Mouse (Mus musculus) CH12.LX (cell line): ENCODE measurements around the gene Trim56. TPM values are rescaled to one million over a fixed set of nuclear protein-coding genes. Genes with fewer than 3 reads are reported as not detected.

Source experiments
- DNase-seq: peaks from one replicate; pipeline ENCODE4 v3.0.0-alpha.2; 2013; ENCODE audit errors: extremely low read depth
- H3K27ac ChIP-seq: 2 replicates; pipeline ENCODE4 v1.5.1; 2012; ENCODE audit warnings: low read depth, mild to moderate bottlenecking, control low read depth, moderate library complexity; ENCODE audit not compliant: insufficient read depth
- H3K27me3 ChIP-seq: replicated peaks from 2 replicates; pipeline ENCODE3; 2012; ENCODE audit warnings: inconsistent platforms
- H3K36me3 ChIP-seq, 2 experiments: replicated peaks in 1 of 2; 2 replicates each; pipeline versions ENCODE3 to v1.6.1; 2012; ENCODE audit warnings: inconsistent platforms in 1 of 2, low read length in 1 of 2, mild to moderate bottlenecking in 1 of 2, mixed read lengths in 1 of 2, moderate library complexity in 1 of 2; ENCODE audit not compliant: control insufficient read depth in 1 of 2, insufficient read depth in 1 of 2
- H3K4me1 ChIP-seq, 2 experiments: 2 replicates each; pipeline ENCODE4 v1.6.1; 2012; ENCODE audit warnings: inconsistent platforms in 1 of 2, moderate library complexity in 1 of 2; ENCODE audit not compliant: insufficient read depth in 2 of 2, control insufficient read depth in 1 of 2
- H3K4me2 ChIP-seq: 2 replicates; pipeline ENCODE4 v1.6.1; 2012; ENCODE audit warnings: low read depth, mild to moderate bottlenecking, control low read depth; ENCODE audit not compliant: poor library complexity, insufficient read depth, severe bottlenecking
- H3K4me3 ChIP-seq, 3 experiments: fragments of 150-350 bp in 1 of 3; sonication (generic) in 1 of 3; replicated peaks in 1 of 3; 2 replicates each; pipeline versions ENCODE3 to v1.5.1; 2011 to 2012; ENCODE audit warnings: low read depth in 2 of 3, low read length in 2 of 3, mild to moderate bottlenecking in 2 of 3, moderate library complexity in 2 of 3, control low read depth in 1 of 3, improper control_type of control experiment in 1 of 3, inconsistent platforms in 1 of 3, mixed read lengths in 1 of 3; ENCODE audit not compliant: poor library complexity in 1 of 3
- H3K79me2 ChIP-seq: replicated peaks from 2 replicates; pipeline ENCODE4 v1.6.1; 2012; ENCODE audit warnings: mild to moderate bottlenecking, moderate library complexity; ENCODE audit not compliant: control insufficient read depth, poor library complexity, insufficient read depth, severe bottlenecking; ENCODE audit errors: extremely low read depth
- H3K9ac ChIP-seq: 2 replicates; pipeline ENCODE4 v1.6.1; 2012; ENCODE audit warnings: low read depth, mild to moderate bottlenecking, control low read depth, moderate library complexity; ENCODE audit not compliant: insufficient read depth
- H3K9me3 ChIP-seq: replicated peaks from 2 replicates; pipeline ENCODE3; 2012; ENCODE audit warnings: low read length, inconsistent platforms, mixed read lengths
- BHLHE40 ChIP-seq: IDR thresholded peaks from 2 replicates; pipeline ENCODE4 v1.6.1; 2011; ENCODE audit warnings: mild to moderate bottlenecking, low read depth, low read length, improper control_type of control experiment
- CHD1 ChIP-seq: IDR thresholded peaks from 2 replicates; pipeline ENCODE4 v1.6.1; 2012; ENCODE audit warnings: low read depth, low read length, improper control_type of control experiment, inconsistent platforms
- E2F4 ChIP-seq: IDR thresholded peaks from 2 replicates; pipeline ENCODE4 v1.6.1; 2011; ENCODE audit warnings: low read depth, low read length, improper control_type of control experiment; ENCODE audit not compliant: insufficient replicate concordance
- ELF1 ChIP-seq: IDR thresholded peaks from 2 replicates; pipeline ENCODE4 v1.6.1; 2014; ENCODE audit warnings: low read depth, mild to moderate bottlenecking, inconsistent platforms, low read length, improper control_type of control experiment
- GABPA ChIP-seq: IDR thresholded peaks from 2 replicates; pipeline ENCODE4 v1.6.1; 2012; ENCODE audit warnings: low read depth, low read length, improper control_type of control experiment, inconsistent platforms; ENCODE audit not compliant: insufficient replicate concordance
- IRF4 ChIP-seq: IDR thresholded peaks from 2 replicates; pipeline ENCODE4 v1.6.1; 2014; ENCODE audit warnings: low read depth, mild to moderate bottlenecking, inconsistent platforms, low read length, improper control_type of control experiment
- JUN ChIP-seq: IDR thresholded peaks from 2 replicates; pipeline ENCODE4 v1.6.1; 2011; ENCODE audit warnings: low read depth, mild to moderate bottlenecking, low read length, improper control_type of control experiment, moderate library complexity; ENCODE audit not compliant: insufficient read depth
- JUND ChIP-seq: conservative IDR thresholded peaks from 2 replicates; pipeline ENCODE4 v1.6.1; 2011; ENCODE audit warnings: low read depth, low read length, improper control_type of control experiment
- MXI1 ChIP-seq: IDR thresholded peaks from 2 replicates; pipeline ENCODE4 v1.6.1; 2011; ENCODE audit warnings: mild to moderate bottlenecking, low read depth, low read length, improper control_type of control experiment
- MYC ChIP-seq: IDR thresholded peaks from 2 replicates; pipeline ENCODE4 v1.6.1; 2011; ENCODE audit warnings: low read depth, mild to moderate bottlenecking, improper control_type of control experiment, low read length
- NELFE ChIP-seq: IDR thresholded peaks from 2 replicates; pipeline ENCODE4 v1.6.1; 2011; ENCODE audit warnings: low read depth, low read length, improper control_type of control experiment
- NRF1 ChIP-seq: IDR thresholded peaks from 2 replicates; pipeline ENCODE4 v1.6.1; 2014; ENCODE audit warnings: low read depth, mild to moderate bottlenecking, inconsistent platforms, low read length, improper control_type of control experiment, moderate library complexity
- PAX5 ChIP-seq: IDR thresholded peaks from 2 replicates; pipeline ENCODE4 v1.6.1; 2012; ENCODE audit warnings: low read length, inconsistent platforms, mixed read lengths
- POLR2A ChIP-seq: IDR thresholded peaks from 2 replicates; pipeline ENCODE4 v1.6.1; 2011; ENCODE audit warnings: low read depth, mild to moderate bottlenecking, improper control_type of control experiment, low read length
- SIN3A ChIP-seq: IDR thresholded peaks from 2 replicates; pipeline ENCODE4 v1.6.1; 2012; ENCODE audit warnings: low read length, improper control_type of control experiment, inconsistent platforms
- USF2 ChIP-seq: conservative IDR thresholded peaks from 2 replicates; pipeline ENCODE4 v1.6.1; 2011; ENCODE audit warnings: low read depth, low read length, improper control_type of control experiment
- ZKSCAN1 ChIP-seq: IDR thresholded peaks from 2 replicates; pipeline ENCODE4 v1.6.1; 2012; ENCODE audit warnings: low read depth, inconsistent platforms, low read length, improper control_type of control experiment, borderline replicate concordance
- ZMIZ1 ChIP-seq: IDR thresholded peaks from 2 replicates; pipeline ENCODE4 v1.6.1; 2012; ENCODE audit warnings: low read depth, mild to moderate bottlenecking, inconsistent platforms, low read length, improper control_type of control experiment
- dilution Hi-C: fragments of 300-500 bp; cut with MboI; formaldehyde crosslinking; loops from 2 replicates; pipeline ENCODE4 v1.14.3; 2020; ENCODE audit warnings: low sequenced_read_pairs; ENCODE audit not compliant: extremely low pct_unique_long_range_greater_than_20kb, extremely low pct_ligation_motif_present
- in situ Hi-C: fragments of 300-500 bp; cut with MboI; formaldehyde crosslinking; loops from 3 replicates; pipeline ENCODE4 v1.14.3; 2019; ENCODE audit warnings: low sequenced_read_pairs, low pct_ligation_motif_present, low pct_unique_long_range_greater_than_20kb, mixed read lengths
- polyA plus RNA-seq: library from polyadenylated mRNA; unstranded; fragments of >175 nt; gene quantifications from 2 replicates; pipeline ENCODE4 v1.2.1, GENCODE M21; 2012; ENCODE audit warnings: low read depth; ENCODE audit not compliant: insufficient read length
- total RNA-seq, 2 experiments: library from RNA; depleted of rRNA; stranded (reverse); fragments of 300-350 nt in 1 of 2; fragments of >200 nt in 1 of 2; gene quantifications; 2 replicates each; pipeline ENCODE4 v1.2.3; 2012 to 2014

Gene Trim56
- total and polyA plus RNA-seq, 3 experiments = 7.6 to 12.9 (median 11.2) TPM

GRCm38 (mm10) chr5:137070881-137071605 lies 45.0 kb downstream of the Trim56 start:
- dilution Hi-C loops = no loop called here

GRCm38 (mm10) chr5:137068711-137069110 lies 47.3 kb downstream of the Trim56 start:
- Histone ChIP-seq H3K9me3 (peaks cover 2% of the 10 kb centered on the region), H3K79me2 (no peaks in the 10 kb centered on the region), H3K36me3 (no peaks in the 10 kb centered on the region), H3K27ac (no peak overlapping the region), H3K4me1 (peaks cover 5 to 29% of the 10 kb centered on the region in 2 experiments; a peak in 2 of 4 replicates), H3K4me3 (no peak overlapping the region), H3K9ac (no peak overlapping the region), H3K4me2 (no peak overlapping the region), H3K27me3 (peaks cover 39% of the 10 kb centered on the region)
- in situ Hi-C loops (loop anchor here (10.0 kb wide), 1 partner anchor 46 kb away; the partner anchor contains the start of gene Trim56), dilution Hi-C loops (no loop called here)
- no peak for TF ChIP-seq SIN3A
- no peak for TF ChIP-seq ZMIZ1
- TF ChIP-seq CHD1 = no peak
- TF ChIP-seq GABPA = no peak
- TF ChIP-seq PAX5 = no peak
- TF ChIP-seq JUND = no peak
- no peak for TF ChIP-seq JUN
- TF ChIP-seq NRF1 = no peak
- no peak for TF ChIP-seq MYC
- TF ChIP-seq ELF1 = no peak
- TF ChIP-seq ZKSCAN1 = no peak
- TF ChIP-seq NELFE = no peak
- TF ChIP-seq MXI1 = no peak
- TF ChIP-seq USF2 = no peak
- no peak for TF ChIP-seq E2F4
- TF ChIP-seq IRF4 = no peak
- DNase-seq = no peak

More at GRCm38 (mm10) chr5:137070881-137071605, 45.0 kb downstream of the Trim56 start:
- no peaks in the 10 kb centered on the region for H3K79me2 ChIP-seq
- no peak overlapping the region for H3K27ac ChIP-seq
- H3K9ac ChIP-seq = no peak overlapping the region
- peaks cover 7 to 38% of the 10 kb centered on the region in 2 experiments for H3K4me1 ChIP-seq
- TF ChIP-seq BHLHE40 (no peak), POLR2A (no peak)
- no peak overlapping the region for H3K4me2 ChIP-seq
- peaks cover 22% of the 10 kb centered on the region for H3K27me3 ChIP-seq
- peaks cover 2% of the 10 kb centered on the region for H3K9me3 ChIP-seq
- DNase-seq = no peak
- in situ Hi-C loops = no loop called here
- H3K36me3 ChIP-seq = no peaks in the 10 kb centered on the region
- H3K4me3 ChIP-seq = no peak overlapping the region
